Mouse (Mus musculus) liver, adult 2 months (tissue): ENCODE data around the gene Chchd3. TPM values are rescaled to one million over a fixed set of nuclear protein-coding genes. Genes with fewer than 3 reads are reported as not detected.

Source experiments
- DNase-seq: peaks from one replicate; pipeline ENCODE4 v3.0.0-alpha.2; 2011; ENCODE audit warnings: low read depth, low spot score; ENCODE audit errors: extremely low read depth
- H3K27ac ChIP-seq: fragments of 200-500 bp; replicated peaks from 2 replicates; pipeline ENCODE4 v1.5.1; 2012; ENCODE audit warnings: low read depth, mild to moderate bottlenecking, control low read depth, inconsistent platforms, low read length; ENCODE audit not compliant: insufficient read depth
- H3K27me3 ChIP-seq: fragments of 200-500 bp; 2 replicates; pipeline ENCODE4 v1.6.1; 2012; ENCODE audit warnings: mild to moderate bottlenecking, moderate library complexity, low read length, inconsistent platforms; ENCODE audit not compliant: control insufficient read depth, insufficient read depth
- H3K36me3 ChIP-seq: fragments of 200-500 bp; 2 replicates; pipeline ENCODE4 v1.6.1; 2012; ENCODE audit warnings: low read length, inconsistent platforms; ENCODE audit not compliant: control insufficient read depth, insufficient read depth
- H3K4me1 ChIP-seq: fragments of 200-500 bp; 2 replicates; pipeline ENCODE4 v1.6.1; 2011; ENCODE audit warnings: low read length; ENCODE audit not compliant: control insufficient read depth, insufficient read depth
- H3K4me3 ChIP-seq: fragments of 200-500 bp; 2 replicates; pipeline ENCODE4 v1.5.1; 2011; ENCODE audit warnings: low read depth, mild to moderate bottlenecking, control low read depth, low read length, moderate library complexity; ENCODE audit not compliant: insufficient read depth
- H3K79me2 ChIP-seq: fragments of 200-500 bp; 2 replicates; pipeline ENCODE4 v1.6.1; 2012; ENCODE audit warnings: inconsistent platforms, mild to moderate bottlenecking, low read length, moderate library complexity; ENCODE audit not compliant: control insufficient read depth, insufficient read depth
- H3K9ac ChIP-seq: fragments of 200-500 bp; 2 replicates; pipeline ENCODE4 v1.6.1; 2012; ENCODE audit warnings: low read depth, mild to moderate bottlenecking, control low read depth, inconsistent platforms, low read length
- CTCF ChIP-seq: fragments of 200-500 bp; IDR thresholded peaks from 2 replicates; pipeline ENCODE4 v1.5.1; 2011; ENCODE audit warnings: low read depth, low read length, control low read depth
- POLR2A ChIP-seq: fragments of 200-500 bp; IDR thresholded peaks from 2 replicates; pipeline ENCODE4 v1.6.1; 2011; ENCODE audit warnings: low read length, control low read depth; ENCODE audit not compliant: insufficient read depth; ENCODE audit errors: extremely low read depth
- WGBS: fragments of 180-500 bp; shearing (Covaris S2); methylation state at CpG from one replicate; pipeline ENCODE4 v1.1.7; 2018; 5-methylcytosine and 5-hydroxymethylcytosine counted together
- polyA plus RNA-seq: library from polyadenylated mRNA; depleted of rRNA; stranded (reverse); fragments of >200 nt; gene quantifications from 2 replicates; pipeline ENCODE4 v1.2.3, GENCODE M21; 2012
- total RNA-seq: library from RNA; depleted of rRNA; stranded (reverse); fragments of >200 nt; gene quantifications from 2 replicates; pipeline ENCODE4 v1.2.3, GENCODE M21; 2014

Gene Chchd3
- total and polyA plus RNA-seq, 2 experiments = 88.0 to 158 TPM

- H3K9ac ChIP-seq = no peak overlapping the region
- TF ChIP-seq POLR2A = no peak
- no peak for TF ChIP-seq CTCF
- 82% methylated on average over 19 of the region's 19 CpGs for WGBS
Measured at GRCm38 (mm10) chr6:33078260-33078936, 18.3 kb upstream of the Chchd3 start.

DNA sequence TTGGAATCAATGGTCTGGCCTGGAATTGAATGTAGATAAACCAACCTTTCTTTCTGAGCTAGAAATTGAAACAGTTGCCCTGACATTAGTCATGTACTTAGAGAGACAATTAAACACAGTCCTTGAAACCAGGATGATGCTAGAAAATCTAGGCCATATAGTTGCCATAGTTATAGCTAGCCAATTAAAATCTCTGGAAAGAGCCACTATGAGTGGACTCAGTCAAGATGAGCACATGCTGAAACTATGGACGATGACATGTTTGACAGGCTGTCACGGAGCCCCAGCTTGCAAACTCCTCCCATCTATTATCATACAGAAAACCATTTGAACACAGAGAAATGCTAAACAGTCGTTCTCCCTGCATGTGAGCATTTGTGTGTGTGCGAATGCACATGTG lies 6.4 kb upstream of the Chchd3 start:
- no peak overlapping the region for H3K4me3 ChIP-seq
- no peak overlapping the region for H3K27ac ChIP-seq
- no peak for DNase-seq
- no peak overlapping the region for H3K9ac ChIP-seq
- no peaks in the 10 kb centered on the region for H3K27me3 ChIP-seq
- no peaks in the 10 kb centered on the region for H3K4me1 ChIP-seq
- no peaks in the 10 kb centered on the region for H3K36me3 ChIP-seq
- no peak for TF ChIP-seq CTCF
- TF ChIP-seq POLR2A = no peak
- H3K79me2 ChIP-seq = no peaks in the 10 kb centered on the region
- WGBS = 67% methylated on average over 4 of the region's 4 CpGs

More at GRCm38 (mm10) chr6:33078260-33078936, 18.3 kb upstream of the Chchd3 start:
- no peak for DNase-seq
- H3K4me1 ChIP-seq = no peaks in the 10 kb centered on the region
- no peaks in the 10 kb centered on the region for H3K27me3 ChIP-seq
- H3K27ac ChIP-seq = no peak overlapping the region
- no peaks in the 10 kb centered on the region for H3K79me2 ChIP-seq
- no peak overlapping the region for H3K4me3 ChIP-seq
- no peaks in the 10 kb centered on the region for H3K36me3 ChIP-seq

- Histone ChIP-seq H3K36me3 (peaks cover 7% of the 10 kb centered on the region; the same call in 1 of the 2 replicates), H3K4me3 (peak overlapping the region; percentile 90), H3K79me2 (peaks cover 13% of the 10 kb centered on the region; the same call in 1 of the 2 replicates), H3K27me3 (no peaks in the 10 kb centered on the region), H3K27ac (peak overlapping the region; percentile 94), H3K4me1 (peaks cover 1% of the 10 kb centered on the region; the same call in 1 of the 2 replicates), H3K9ac (peak overlapping the region; percentile 85)
- peak; percentile 83 for DNase-seq
- TF ChIP-seq POLR2A (no peak), CTCF (no peak)
- WGBS = 8% methylated on average over 7 of the region's 7 CpGs
Measured at GRCm38 (mm10) chr6:33059276-33059675, 784 bp downstream of the Chchd3 start.

DNA sequence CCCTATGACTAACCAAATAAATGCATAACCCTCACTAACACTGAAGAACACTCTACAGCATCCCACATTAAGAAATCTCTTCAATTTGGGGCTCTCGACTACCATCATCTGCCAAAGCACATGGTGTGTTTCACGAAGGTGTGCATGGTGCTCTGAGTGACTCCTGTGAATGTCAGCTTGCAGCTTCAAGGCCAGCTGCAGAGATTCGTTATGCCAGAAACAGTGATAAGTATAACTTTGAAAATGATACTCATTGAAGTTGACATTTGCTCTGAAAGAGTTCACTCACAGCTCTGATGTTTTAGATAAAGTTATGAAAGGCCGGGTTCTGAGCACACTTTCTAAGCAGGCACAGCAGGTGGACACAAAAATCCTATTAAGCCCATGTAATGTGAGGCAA lies 3.7 kb downstream of the Chchd3 start:
- peaks cover 12% of the 10 kb centered on the region; the same call in 1 of the 2 replicates for H3K36me3 ChIP-seq
- H3K27me3 ChIP-seq = no peaks in the 10 kb centered on the region
- no peak overlapping the region for H3K27ac ChIP-seq
- H3K9ac ChIP-seq = no peak overlapping the region
- H3K4me1 ChIP-seq = peaks cover 1% of the 10 kb centered on the region; the same call in 1 of the 2 replicates
- H3K4me3 ChIP-seq = no peak overlapping the region
- WGBS = 79% methylated on average over 4 of the region's 4 CpGs
- no peak for DNase-seq
- H3K79me2 ChIP-seq = peaks cover 25% of the 10 kb centered on the region
- TF ChIP-seq POLR2A (no peak), CTCF (no peak)

- H3K4me1 ChIP-seq = peaks cover 1% of the 10 kb centered on the region; the same call in 1 of the 2 replicates
- H3K36me3 ChIP-seq = peaks cover 12% of the 10 kb centered on the region; the same call in 1 of the 2 replicates
- H3K4me3 ChIP-seq = no peak overlapping the region
- H3K9ac ChIP-seq = no peak overlapping the region
- H3K27ac ChIP-seq = no peak overlapping the region
- H3K27me3 ChIP-seq = no peaks in the 10 kb centered on the region
- TF ChIP-seq CTCF (no peak), POLR2A (no peak)
- no peak for DNase-seq
- WGBS = 80% methylated on average over 4 of the region's 4 CpGs
- peaks cover 25% of the 10 kb centered on the region for H3K79me2 ChIP-seq
Measured at GRCm38 (mm10) chr6:33055663-33056062, 4.4 kb downstream of the Chchd3 start.

GRCm38 (mm10) chr6:33054946-33055345 lies 5.1 kb downstream of the Chchd3 start:
- no peak overlapping the region for H3K27ac ChIP-seq
- 87% methylated on average over 4 of the region's 4 CpGs for WGBS
- no peak overlapping the region for H3K4me3 ChIP-seq

More at GRCm38 (mm10) chr6:33054946-33055345, 5.1 kb downstream of the Chchd3 start:
- H3K9ac ChIP-seq = no peak overlapping the region
- H3K36me3 ChIP-seq = peaks cover 12% of the 10 kb centered on the region; the same call in 1 of the 2 replicates
- H3K79me2 ChIP-seq = peaks cover 25% of the 10 kb centered on the region
- DNase-seq = no peak
- H3K4me1 ChIP-seq = no peaks in the 10 kb centered on the region; the same call in 1 of the 2 replicates
- H3K27me3 ChIP-seq = no peaks in the 10 kb centered on the region
- no peak for TF ChIP-seq CTCF
- TF ChIP-seq POLR2A = no peak
